8 mouse cellular contexts compared by ENCODE assay signal in genomic region chr6:31253251-31253935, GRCm38 (mm10).
A peak's percentile ranks its signal among the peaks of the same experiment; 100 is the strongest.
DNase-seq lines count a peak whose midpoint lies in the region; ATAC-seq and TF ChIP-seq lines count a peak whose summit lies in the region.

No protein-coding gene starts in this region.

- H3K9me3 ChIP-seq in lung, embryonic 14.5 days (ENCODE audit: low read depth, low read length) = no peaks in the 10 kb centered on the region

- peak; percentile 79 for DNase-seq in ES-CJ7 (ENCODE audit: low read depth, low spot score)
- DNase-seq in gastrocnemius, postnatal 25 days = peak; percentile 48
- DNase-seq in kidney, adult 2 months = peak; percentile 79
- peak; percentile 54 for DNase-seq in lung, embryonic 14.5 days
- peak; percentile 68 for DNase-seq in retina, postnatal 1 day
- DNase-seq in testis, postnatal 14 days (ENCODE audit: low spot score) = no peak
- no peak for DNase-seq in cerebellum, postnatal 4 days (ENCODE audit: low spot score in 2 of 2)

- H3K9ac ChIP-seq in lung, embryonic 14.5 days = no peak overlapping the region

- no peaks in the 10 kb centered on the region for H3K27me3 ChIP-seq in kidney, adult 2 months (replicated peaks; ENCODE audit: control insufficient read depth, insufficient read depth, low read length)
- no peaks in the 10 kb centered on the region for H3K27me3 ChIP-seq in lung, embryonic 14.5 days (ENCODE audit: insufficient read depth, low read length)

- no peak for TF ChIP-seq CTCF in bone marrow macrophage, adult 2 months (IDR thresholded peaks at IDR 0.05; ENCODE audit: low read depth, low read length)
- TF ChIP-seq CTCF in kidney, adult 2 months (conservative IDR thresholded peaks at IDR 0.05; ENCODE audit: insufficient read depth, insufficient read length, low read depth, low read length) = no peak
- TF ChIP-seq CTCF in lung, embryonic 14.5 days (IDR thresholded peaks at IDR 0.05; ENCODE audit: low read depth) = no peak

- H3K4me2 ChIP-seq in lung, embryonic 14.5 days = peak overlapping the region; percentile 19; the same call in 1 of the 2 replicates

- no peak overlapping the region for H3K27ac ChIP-seq in bone marrow macrophage, adult 2 months (ENCODE audit: insufficient read depth, low read depth, low read length)
- peak overlapping the region; percentile 66; the same call in 1 of the 2 replicates for H3K27ac ChIP-seq in kidney, adult 2 months (ENCODE audit: insufficient read depth, low read depth, low read length)
- no peak overlapping the region for H3K27ac ChIP-seq in lung, embryonic 14.5 days (ENCODE audit: low read depth)

- peak; percentile 44; the same call in 1 of the 2 replicates for ATAC-seq in lung, embryonic 14.5 days (ENCODE audit: insufficient read depth)

- TF ChIP-seq POLR2A in bone marrow macrophage, adult 2 months (IDR thresholded peaks at IDR 0.05; ENCODE audit: borderline replicate concordance, low read depth, low read length) = no peak
- TF ChIP-seq POLR2A in kidney, adult 2 months (IDR thresholded peaks at IDR 0.05; ENCODE audit: low read depth, low read length) = no peak

- peaks cover 2% of the 10 kb centered on the region; the same call in 1 of the 2 replicates for H3K4me1 ChIP-seq in bone marrow macrophage, adult 2 months (ENCODE audit: control insufficient read depth, insufficient read depth, low read length)
- peaks cover 8% of the 10 kb centered on the region; the same call in 1 of the 2 replicates for H3K4me1 ChIP-seq in kidney, adult 2 months (ENCODE audit: control insufficient read depth, insufficient read depth, low read length)
- no peaks in the 10 kb centered on the region for H3K4me1 ChIP-seq in lung, embryonic 14.5 days (ENCODE audit: insufficient read depth)

- no peaks in the 10 kb centered on the region for H3K36me3 ChIP-seq in kidney, adult 2 months (ENCODE audit: control insufficient read depth, insufficient read depth, low read length)
- H3K36me3 ChIP-seq in lung, embryonic 14.5 days (ENCODE audit: insufficient read depth) = no peaks in the 10 kb centered on the region

- peak overlapping the region; percentile 7; the same call in 1 of the 2 replicates for H3K4me3 ChIP-seq in bone marrow macrophage, adult 2 months (ENCODE audit: insufficient read depth, low read length)
- H3K4me3 ChIP-seq in kidney, adult 2 months (ENCODE audit: insufficient read depth, low read depth, low read length) = peak overlapping the region; percentile 22; the same call in 1 of the 2 replicates
- no peak overlapping the region for H3K4me3 ChIP-seq in lung, embryonic 14.5 days (ENCODE audit: low read depth, low read length)

- 16% methylated on average over 15 of the region's 15 CpGs for WGBS in kidney, adult 2 months
- WGBS in lung, embryonic 14.5 days = 17% methylated on average over 15 of the region's 15 CpGs

Comparison
In these comparisons a context has a peak if more than half of its experiments do, and no peak if none do; other contexts are left out.
1. DNase-seq: peak in ES-CJ7 (single experiment), gastrocnemius, postnatal 25 days (single experiment), kidney, adult 2 months (single experiment), lung, embryonic 14.5 days (single experiment) and retina, postnatal 1 day (single experiment); none in testis, postnatal 14 days (single experiment) and cerebellum, postnatal 4 days (0 of 2).